8 mouse cellular contexts compared by ENCODE assay signal in genomic region chr8:12385686-12386488, GRCm38 (mm10). TPM values are rescaled to one million over a fixed set of nuclear protein-coding genes. Genes with fewer than 3 reads are reported as not detected.
A peak's percentile ranks its signal among the peaks of the same experiment; 100 is the strongest.
DNase-seq lines count a peak whose midpoint lies in the region; ATAC-seq and TF ChIP-seq lines count a peak whose summit lies in the region.

No protein-coding gene starts in this region.

- peaks cover 42% of the 10 kb centered on the region for H3K27me3 ChIP-seq in heart, adult 2 months (ENCODE audit: control insufficient read depth, insufficient read depth, low read length)
- H3K27me3 ChIP-seq in hindbrain, embryonic 12.5 days = peaks cover 88% of the 10 kb centered on the region
- peaks cover 59% of the 10 kb centered on the region for H3K27me3 ChIP-seq in midbrain, embryonic 14.5 days (ENCODE audit: control insufficient read depth, insufficient read depth, low read length)

- H3K9me3 ChIP-seq in hindbrain, embryonic 12.5 days (replicated peaks) = no peaks in the 10 kb centered on the region
- no peaks in the 10 kb centered on the region for H3K9me3 ChIP-seq in midbrain, embryonic 14.5 days (ENCODE audit: control insufficient read depth, low read length)

- H3K4me1 ChIP-seq in heart, adult 2 months (ENCODE audit: control insufficient read depth, insufficient read depth, low read length) = no peaks in the 10 kb centered on the region
- H3K4me1 ChIP-seq in cortical plate, adult 2 months (ENCODE audit: control insufficient read depth, insufficient read depth, low read length) = no peaks in the 10 kb centered on the region
- peaks cover 45% of the 10 kb centered on the region for H3K4me1 ChIP-seq in hindbrain, embryonic 12.5 days
- H3K4me1 ChIP-seq in midbrain, embryonic 14.5 days (ENCODE audit: control insufficient read depth, insufficient read depth, low read length) = peaks cover 18% of the 10 kb centered on the region

- no peak overlapping the region for H3K27ac ChIP-seq in heart, adult 2 months
- peak overlapping the region; percentile 67; the same call in 1 of the 2 replicates for H3K27ac ChIP-seq in cortical plate, adult 2 months (ENCODE audit: insufficient read depth, low read length)
- peak overlapping the region; percentile 74 for H3K27ac ChIP-seq in hindbrain, embryonic 12.5 days
- H3K27ac ChIP-seq in midbrain, embryonic 14.5 days (replicated peaks; ENCODE audit: low read depth, low read length) = peak overlapping the region; percentile 70

- peak overlapping the region; percentile 63 for H3K4me2 ChIP-seq in hindbrain, embryonic 12.5 days (replicated peaks)
- H3K4me2 ChIP-seq in midbrain, embryonic 14.5 days (ENCODE audit: low read length) = peak overlapping the region; percentile 61

- 1% methylated on average over 74 of the region's 74 CpGs for WGBS in heart, adult 2 months
- under 1% methylated on average over 74 of the region's 74 CpGs for WGBS in hindbrain, embryonic 12.5 days
- WGBS in midbrain, embryonic 14.5 days = under 1% methylated on average over 71 of the region's 74 CpGs

- ATAC-seq in hindbrain, embryonic 12.5 days (ENCODE audit: low FRiP score) = peak; percentile 36
- 0 out of 2 replicates have a peak, but pooled peaks have one; percentile 17 for ATAC-seq in midbrain, embryonic 14.5 days (ENCODE audit: low FRiP score, low TSS enrichment)

- intact Hi-C loops in heart, adult 2 months (cut with DNase I) = no loop called here
- intact Hi-C loops in heart, postnatal 25 days (cut with DNase I) = no loop called here

- H3K36me3 ChIP-seq in heart, adult 2 months (ENCODE audit: control insufficient read depth, insufficient read depth, low read length) = no peaks in the 10 kb centered on the region
- H3K36me3 ChIP-seq in hindbrain, embryonic 12.5 days = no peaks in the 10 kb centered on the region
- H3K36me3 ChIP-seq in midbrain, embryonic 14.5 days (ENCODE audit: control insufficient read depth, insufficient read depth, low read length) = no peaks in the 10 kb centered on the region

- H3K79me2 ChIP-seq in heart, adult 2 months (replicated peaks; ENCODE audit: control insufficient read depth, insufficient read depth, low read length) = no peaks in the 10 kb centered on the region

- H3K4me3 ChIP-seq in heart, adult 2 months = peak overlapping the region; percentile 38; the same call in 1 of the 2 replicates
- peak overlapping the region; percentile 28 for H3K4me3 ChIP-seq in cortical plate, adult 2 months (ENCODE audit: insufficient read depth, low read length)
- peak overlapping the region; percentile 38 for H3K4me3 ChIP-seq in hindbrain, embryonic 12.5 days
- H3K4me3 ChIP-seq in midbrain, embryonic 14.5 days (replicated peaks; ENCODE audit: low read depth, low read length) = peak overlapping the region; percentile 36

- TF ChIP-seq POLR2A in heart, adult 2 months (IDR thresholded peaks at IDR 0.05; ENCODE audit: insufficient read depth, low read depth, low read length) = no peak
- TF ChIP-seq POLR2A in cortical plate, adult 2 months (IDR thresholded peaks at IDR 0.05; ENCODE audit: extremely low read depth, insufficient read depth, low read length) = no peak

- TF ChIP-seq EP300 in heart, adult 2 months (IDR thresholded peaks at IDR 0.05; ENCODE audit: insufficient read depth, low read depth, low read length) = no peak

- no peak for DNase-seq in heart, adult 2 months
- no peak for DNase-seq in heart, postnatal 25 days (ENCODE audit: low spot score)
- DNase-seq in midbrain, embryonic 14.5 days = peak; percentile 65
- no peak for DNase-seq in adrenal gland, postnatal 10 days
- DNase-seq in ovary, postnatal 14 days (ENCODE audit: low spot score) = no peak
- DNase-seq in layer of hippocampus, postnatal 36 days = no peak

- no peak overlapping the region for H3K9ac ChIP-seq in heart, adult 2 months (ENCODE audit: low read depth, low read length)
- H3K9ac ChIP-seq in hindbrain, embryonic 12.5 days = peak overlapping the region; percentile 58
- H3K9ac ChIP-seq in midbrain, embryonic 14.5 days (replicated peaks; ENCODE audit: low read length) = peak overlapping the region; percentile 50

- TF ChIP-seq CTCF in heart, adult 2 months (IDR thresholded peaks at IDR 0.05) = no peak
- no peak for TF ChIP-seq CTCF in cortical plate, adult 2 months (IDR thresholded peaks at IDR 0.05; ENCODE audit: extremely low read depth, insufficient read depth, low read length)

RNA-seq across cellular contexts. Expression of gene Sox1, which starts 9.2 kb away (rescaled TPM):
- total RNA-seq in heart, adult 2 months (2021) = not detected
- polyA plus RNA-seq in heart, adult 2 months (2012; rRNA removed) = not detected in 2 replicates
- not detected for total RNA-seq in heart, postnatal 25 days (2021)
- 6.1 and 6.8 TPM in 2 replicates for polyA plus RNA-seq in cortical plate, adult 2 months (2012; rRNA removed)
- 2.9 and 3.5 TPM in 2 replicates for polyA plus RNA-seq in hindbrain, embryonic 12.5 days (2016; fragmentation: Nextera tagmentation; extraction: Ambion mirVana)
- polyA plus RNA-seq in midbrain, embryonic 14.5 days (2014; fragmentation: Nextera tagmentation; extraction: Ambion mirVana) = 3.4 and 3.8 TPM in 2 replicates
- not detected for total RNA-seq in adrenal gland, postnatal 10 days (2021)
- total RNA-seq in layer of hippocampus, postnatal 36 days (2021) = 1 to 10 TPM; 9.7 to 10.0 TPM

Comparison
In these comparisons a context has a peak if more than half of its experiments do, and no peak if none do; other contexts are left out.
1. RNA of gene Sox1, which starts 9.2 kb away (total RNA-seq): 9.7 to 10.0 TPM in layer of hippocampus, postnatal 36 days; not detected in heart, adult 2 months, not detected in heart, postnatal 25 days and not detected in adrenal gland, postnatal 10 days; every median in the first group is over 10 times any median in the second.
2. Peak in every context shown above with its lines, with median percentiles within 50 percentile points of each other: H3K4me3 ChIP-seq.